Mouse (Mus musculus): Measurements from ENCODE around the gene Pnrc2.
A peak's percentile ranks its signal among the peaks of the same experiment; 100 is the strongest.

- TF ChIP-seq CTCF (IDR thresholded peaks at IDR 0.05; ENCODE audit: insufficient read depth, low read length) = no peak
- TF ChIP-seq POLR2A (IDR thresholded peaks at IDR 0.05; ENCODE audit: borderline replicate concordance, extremely low read depth, low read depth, low read length) = peak; percentile 93
These were observed at the start of gene Pnrc2 for GRCm38 (mm10) chr4:135873526-135874202.

Measured in lung, adult 2 months (tissue).